Mouse (Mus musculus) spleen, postnatal 36 days (tissue): Measurements from ENCODE around the gene Tob1.

Experiments used
- DNase-seq, 2 experiments: peaks; one replicate each; pipeline ENCODE4 v3.0.0; 2022; ENCODE audit warnings: low spot score in 2 of 2, mixed read lengths in 1 of 2

The Tob1 gene

GRCm38 (mm10) chr11:94198405-94199146 is 12.7 kb upstream of the Tob1 start:
- DNase-seq, result no peak

GRCm38 (mm10) chr11:94199771-94200170 is 11.5 kb upstream of the Tob1 start:
- DNase-seq, result no peak

- no peak for DNase-seq
Observed at GRCm38 (mm10) chr11:94200422-94200821, 10.8 kb upstream of the Tob1 start.

- DNase-seq, result no peak
Observed at GRCm38 (mm10) chr11:94202106-94202505, 9.1 kb upstream of the Tob1 start.

GRCm38 (mm10) chr11:94203066-94203465 is 8.2 kb upstream of the Tob1 start:
- DNase-seq, result no peak

- DNase-seq, result no peak
Observed at GRCm38 (mm10) chr11:94206398-94207114, 4.7 kb upstream of the Tob1 start.

- no peak for DNase-seq
Observed at GRCm38 (mm10) chr11:94208811-94209675, 2.2 kb upstream of the Tob1 start.

GRCm38 (mm10) chr11:94209695-94210131 is 1.5 kb upstream of the Tob1 start:
- peak; percentile 63 to 64 for DNase-seq

- peak; percentile 94 to 95 for DNase-seq
Observed at GRCm38 (mm10) chr11:94210191-94211086, 815 bp upstream of the Tob1 start.

- DNase-seq, result peak; percentile 48 to 60
Observed at GRCm38 (mm10) chr11:94211651-94212488, 616 bp downstream of the Tob1 start.

GRCm38 (mm10) chr11:94212489-94212836 is 1.2 kb downstream of the Tob1 start:
- no peak for DNase-seq

DNA sequence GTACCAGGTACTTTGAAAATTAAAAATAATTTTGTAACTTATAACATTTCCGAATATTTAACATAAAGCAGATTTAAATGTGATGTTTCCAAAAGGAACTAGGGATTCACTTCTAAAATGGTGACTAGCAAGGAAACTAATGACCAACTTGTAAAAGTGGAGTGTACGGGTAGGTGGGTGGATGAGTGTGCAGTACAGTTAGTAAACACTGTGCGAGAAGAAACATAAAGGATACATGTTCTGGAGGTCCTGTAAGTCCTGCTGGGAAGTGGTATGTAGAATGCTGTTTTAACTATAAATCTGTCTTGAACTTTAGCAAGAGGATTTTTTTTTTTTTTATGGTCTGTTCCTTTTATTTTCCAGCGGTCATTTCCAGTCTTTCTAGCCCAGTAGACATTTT is 1.7 kb downstream of the Tob1 start:
- no peak for DNase-seq

- no peak for DNase-seq
Observed at GRCm38 (mm10) chr11:94213735-94214594, 2.7 kb downstream of the Tob1 start.

DNA sequence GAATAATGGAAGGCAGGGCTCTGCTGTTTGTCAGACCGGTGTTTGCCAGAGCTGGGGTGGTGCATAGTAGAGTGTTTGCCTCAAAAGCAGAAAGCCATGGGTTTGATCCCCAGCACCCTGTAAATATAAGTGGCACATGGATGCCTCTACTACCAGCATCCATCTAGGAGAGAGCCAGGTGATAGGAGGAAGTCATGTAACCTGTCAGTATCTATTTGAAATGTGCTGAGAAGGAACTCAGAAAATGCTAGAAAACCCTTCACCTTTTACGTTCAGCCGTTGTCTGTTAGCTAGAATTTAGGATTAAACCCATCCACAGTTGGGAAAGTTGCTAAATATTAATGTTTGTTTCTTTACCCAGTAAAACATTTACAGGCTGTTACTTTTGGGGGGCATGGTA is 4.3 kb downstream of the Tob1 start:
- no peak for DNase-seq

DNA sequence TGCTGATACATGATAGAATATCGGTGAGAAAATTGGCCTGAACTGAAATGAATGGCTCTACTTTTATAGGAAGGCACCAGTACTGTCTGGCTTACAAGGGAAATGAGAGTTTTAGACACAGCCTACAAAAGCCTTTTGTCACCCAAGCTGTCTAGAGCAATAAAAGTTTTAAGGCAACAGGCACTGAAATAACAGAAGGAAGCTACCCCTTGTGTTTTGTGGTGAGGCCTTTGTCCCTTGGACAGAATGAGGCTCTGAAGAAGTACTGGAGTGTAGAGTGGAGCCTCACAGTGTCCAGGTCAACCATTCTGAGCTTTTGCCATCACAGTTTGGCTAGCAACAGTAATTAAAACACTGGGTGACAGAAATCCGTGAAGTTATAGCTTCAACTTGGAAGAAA is 5.0 kb downstream of the Tob1 start:
- DNase-seq, result no peak

DNA sequence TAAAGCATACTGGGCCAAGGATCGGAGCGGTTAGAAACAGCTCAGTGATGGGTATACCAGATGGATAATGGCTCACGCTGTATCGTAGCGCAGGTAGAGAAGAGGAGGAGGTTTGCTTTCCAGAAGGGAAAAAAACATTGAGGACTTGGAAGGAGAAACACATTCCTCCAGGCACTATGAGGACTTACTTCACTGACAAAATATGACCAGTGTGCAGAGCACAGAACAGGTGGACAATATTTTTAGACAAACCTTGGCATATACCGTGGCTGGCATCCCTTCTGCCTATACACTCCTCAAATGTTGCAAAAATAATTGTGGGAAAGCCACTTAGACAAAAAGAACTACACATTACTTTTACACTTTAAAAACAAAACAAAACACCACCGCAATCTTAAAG is 10.0 kb downstream of the Tob1 start:
- DNase-seq, result no peak

GRCm38 (mm10) chr11:94223531-94223930 is 12.3 kb downstream of the Tob1 start:
- no peak for DNase-seq

DNA sequence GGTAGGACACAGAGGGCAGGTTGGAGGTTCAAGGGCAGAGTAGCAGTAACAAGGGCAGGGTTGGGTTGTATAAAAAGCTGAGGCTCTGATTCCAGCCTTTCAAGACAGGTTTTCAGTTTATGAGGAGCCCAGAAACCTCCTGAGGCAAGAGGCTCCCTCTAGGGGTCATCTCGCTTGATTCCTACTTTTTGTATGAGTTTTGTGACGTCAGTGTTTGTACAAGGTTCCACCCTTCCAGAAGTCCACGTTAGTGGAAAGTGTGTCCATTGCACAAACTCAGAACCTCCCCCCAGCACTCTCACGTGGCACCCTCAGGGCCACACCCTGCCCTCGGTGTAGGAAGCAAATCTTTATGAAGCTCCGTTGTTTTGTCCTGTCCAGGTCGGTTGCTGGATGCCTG is 14.7 kb downstream of the Tob1 start:
- DNase-seq, result peak; percentile 11 to 31

DNA sequence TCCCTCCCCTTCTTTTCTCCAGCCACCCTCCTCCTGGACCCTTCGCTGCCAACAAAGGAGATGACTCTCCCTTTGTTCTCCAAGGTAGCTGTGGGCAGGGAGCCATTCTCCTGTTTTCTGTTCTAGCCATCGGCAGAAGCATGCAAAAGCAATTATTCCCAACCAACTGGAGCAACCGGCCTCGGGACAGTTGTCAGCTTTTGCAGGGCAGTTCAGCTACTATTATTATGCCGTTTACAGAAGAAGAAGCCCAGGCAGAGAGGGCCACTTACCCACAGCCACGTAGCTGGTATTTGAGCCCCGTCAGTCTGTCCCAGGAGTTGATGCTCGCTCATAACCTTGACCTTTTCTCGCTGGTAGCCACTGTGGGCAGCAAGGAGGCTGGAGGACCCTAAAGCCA is 17.2 kb downstream of the Tob1 start:
- no peak for DNase-seq
